Mouse (Mus musculus) forebrain, embryonic 10.5 days (tissue): ENCODE measurements around the gene Scamp3. TPM values are rescaled to one million over a fixed set of nuclear protein-coding genes. Genes with fewer than 3 reads are reported as not detected.

ENCODE experiments used
- DNase-seq: peaks from one replicate; pipeline ENCODE4 v3.0.0-alpha.2; 2017; ENCODE audit warnings: low spot score; ENCODE audit errors: extremely low spot score
- H3K27ac ChIP-seq: fragments of 300-500 bp; sonication (generic); 2 replicates; pipeline ENCODE4 v1.5.1; 2016; ENCODE audit warnings: mild to moderate bottlenecking
- H3K27me3 ChIP-seq: fragments of 300-500 bp; sonication (generic); 2 replicates; pipeline ENCODE4 v1.6.1; 2016; ENCODE audit warnings: mild to moderate bottlenecking; ENCODE audit not compliant: poor library complexity, severe bottlenecking
- H3K36me3 ChIP-seq: fragments of 300-500 bp; sonication (generic); replicated peaks from 2 replicates; pipeline ENCODE4 v1.6.1; 2016; ENCODE audit warnings: mild to moderate bottlenecking, moderate library complexity
- H3K4me1 ChIP-seq: fragments of 300-500 bp; sonication (generic); 2 replicates; pipeline ENCODE4 v1.6.1; 2016
- H3K4me3 ChIP-seq: fragments of 300-500 bp; sonication (generic); 2 replicates; pipeline ENCODE4 v1.5.1; 2016; ENCODE audit warnings: mild to moderate bottlenecking, moderate library complexity
- H3K9me3 ChIP-seq: fragments of 300-500 bp; sonication (generic); 2 replicates; pipeline ENCODE4 v1.6.1; 2016; ENCODE audit warnings: mild to moderate bottlenecking, moderate library complexity
- WGBS: fragments of 180-500 bp; shearing (Covaris S2); methylation state at CpG from one replicate; pipeline ENCODE4 v1.1.7; 2016; 5-methylcytosine and 5-hydroxymethylcytosine counted together
- polyA plus RNA-seq: library from polyadenylated mRNA; unstranded; fragments of >200 nt; fragmentation: Nextera tagmentation; extraction: Ambion mirVana; gene quantifications from 2 replicates; pipeline ENCODE4 v1.2.1, GENCODE M21; 2016

Gene Scamp3
- polyA plus RNA-seq, 1 experiment from 2014 or later = 100 TPM

- Histone ChIP-seq H3K4me3 (peak overlapping the region; percentile 6; the same call in 1 of the 2 replicates), H3K36me3 (peaks cover 57% of the 10 kb centered on the region), H3K27me3 (no peaks in the 10 kb centered on the region), H3K9me3 (no peaks in the 10 kb centered on the region), H3K27ac (no peak overlapping the region), H3K4me1 (peaks cover 30% of the 10 kb centered on the region)
- 96% methylated on average over 19 of the region's 19 CpGs for WGBS
- DNase-seq = no peak
Measured at GRCm38 (mm10) chr3:89166945-89167344, 10.3 kb upstream of the Scamp3 start.

- WGBS = 93% methylated on average over 11 of the region's 11 CpGs
- no peaks in the 10 kb centered on the region for H3K27me3 ChIP-seq
- H3K27ac ChIP-seq = no peak overlapping the region
- peaks cover 24% of the 10 kb centered on the region for H3K4me1 ChIP-seq
- H3K4me3 ChIP-seq = no peak overlapping the region
- no peaks in the 10 kb centered on the region for H3K9me3 ChIP-seq
- peaks cover 83% of the 10 kb centered on the region for H3K36me3 ChIP-seq
- DNase-seq = no peak
Measured at GRCm38 (mm10) chr3:89174844-89175243, 2.4 kb upstream of the Scamp3 start.

- Histone ChIP-seq H3K36me3 (peaks cover 83% of the 10 kb centered on the region), H3K27ac (no peak overlapping the region), H3K9me3 (no peaks in the 10 kb centered on the region), H3K4me3 (no peak overlapping the region), H3K27me3 (no peaks in the 10 kb centered on the region), H3K4me1 (peaks cover 24% of the 10 kb centered on the region)
- DNase-seq = no peak
- WGBS = 95% methylated on average over 10 of the region's 10 CpGs
Measured at GRCm38 (mm10) chr3:89175544-89175943, 1.7 kb upstream of the Scamp3 start.

- Histone ChIP-seq H3K27ac (0 out of 2 replicates have a peak overlapping the region, but pooled peaks have one; percentile 84), H3K4me3 (peak overlapping the region; percentile 81), H3K36me3 (peaks cover 83% of the 10 kb centered on the region), H3K27me3 (no peaks in the 10 kb centered on the region), H3K4me1 (peaks cover 24% of the 10 kb centered on the region), H3K9me3 (no peaks in the 10 kb centered on the region)
- WGBS = 81% methylated on average over 7 of the region's 7 CpGs
- no peak for DNase-seq
Measured at GRCm38 (mm10) chr3:89176421-89176820, 852 bp upstream of the Scamp3 start.

GRCm38 (mm10) chr3:89178107-89178385 lies 773 bp downstream of the Scamp3 start:
- Histone ChIP-seq H3K27ac (peak overlapping the region; percentile 84), H3K4me3 (peak overlapping the region; percentile 81), H3K9me3 (no peaks in the 10 kb centered on the region), H3K4me1 (peaks cover 33% of the 10 kb centered on the region), H3K36me3 (peaks cover 80% of the 10 kb centered on the region), H3K27me3 (no peaks in the 10 kb centered on the region)
- WGBS = 13% methylated on average over 6 of the region's 6 CpGs
- no peak for DNase-seq

GRCm38 (mm10) chr3:89179056-89179455 lies 1.8 kb downstream of the Scamp3 start:
- H3K27ac ChIP-seq = peak overlapping the region; percentile 32; the same call in 1 of the 2 replicates
- DNase-seq = no peak
- WGBS = 92% methylated on average over 11 of the region's 11 CpGs
- H3K9me3 ChIP-seq = no peaks in the 10 kb centered on the region
- H3K27me3 ChIP-seq = no peaks in the 10 kb centered on the region
- peak overlapping the region; percentile 81; the same call in 1 of the 2 replicates for H3K4me3 ChIP-seq
- H3K36me3 ChIP-seq = peaks cover 70% of the 10 kb centered on the region
- peaks cover 43% of the 10 kb centered on the region for H3K4me1 ChIP-seq

- Histone ChIP-seq H3K4me3 (peak overlapping the region; percentile 77; the same call in 1 of the 2 replicates), H3K27ac (0 out of 2 replicates have a peak overlapping the region, but pooled peaks have one; percentile 93), H3K9me3 (no peaks in the 10 kb centered on the region), H3K27me3 (peaks cover 4% of the 10 kb centered on the region), H3K36me3 (peaks cover 41% of the 10 kb centered on the region), H3K4me1 (peaks cover 66% of the 10 kb centered on the region)
- WGBS = 92% methylated on average over 27 of the region's 27 CpGs
- DNase-seq = no peak
Measured at GRCm38 (mm10) chr3:89181749-89182500, 4.7 kb downstream of the Scamp3 start.

GRCm38 (mm10) chr3:89182531-89183057 lies 5.3 kb downstream of the Scamp3 start:
- 48% methylated on average over 7 of the region's 7 CpGs for WGBS
- peaks cover 10% of the 10 kb centered on the region for H3K27me3 ChIP-seq
- no peak for DNase-seq
- peaks cover 71% of the 10 kb centered on the region for H3K4me1 ChIP-seq
- peak overlapping the region; percentile 93 for H3K27ac ChIP-seq
- peaks cover 46% of the 10 kb centered on the region for H3K36me3 ChIP-seq
- H3K4me3 ChIP-seq = peak overlapping the region; percentile 77
- H3K9me3 ChIP-seq = no peaks in the 10 kb centered on the region

GRCm38 (mm10) chr3:89183058-89183958 lies 6.0 kb downstream of the Scamp3 start, which contains the start of gene Fam189b:
TSS of gene Fam189b (plus strand) at chr3:89183143.
- DNase-seq = peak; percentile 86
- H3K27ac ChIP-seq = peak within 1 kb of the TSS; percentile 93
- H3K4me1 ChIP-seq = peaks cover 73% of the 10 kb centered on the region
- WGBS = 6% methylated on average over 39 of the region's 39 CpGs
- no peaks in the 10 kb centered on the region for H3K9me3 ChIP-seq
- peaks cover 48% of the 10 kb centered on the region for H3K36me3 ChIP-seq
- peaks cover 18% of the 10 kb centered on the region for H3K27me3 ChIP-seq
- H3K4me3 ChIP-seq = peak within 1 kb of the TSS; percentile 77

GRCm38 (mm10) chr3:89183959-89184315 lies 6.7 kb downstream of the Scamp3 start:
- Histone ChIP-seq H3K36me3 (peaks cover 51% of the 10 kb centered on the region), H3K27ac (peak overlapping the region; percentile 93), H3K4me3 (peak overlapping the region; percentile 77), H3K4me1 (peaks cover 73% of the 10 kb centered on the region), H3K27me3 (peaks cover 24% of the 10 kb centered on the region), H3K9me3 (no peaks in the 10 kb centered on the region)
- DNase-seq = no peak
- whole genome bisulfite sequencing = 79% methylated on average over 6 of the region's 6 CpGs

- Histone ChIP-seq H3K4me1 (peaks cover 65% of the 10 kb centered on the region), H3K9me3 (no peaks in the 10 kb centered on the region)
- WGBS = 28% methylated on average over 23 of the region's 23 CpGs
Measured at GRCm38 (mm10) chr3:89187197-89187596, 9.9 kb downstream of the Scamp3 start.

GRCm38 (mm10) chr3:89187690-89188477 lies 10.6 kb downstream of the Scamp3 start:
- peak; percentile 14 for DNase-seq
- Histone ChIP-seq H3K9me3 (no peaks in the 10 kb centered on the region), H3K4me1 (peaks cover 58% of the 10 kb centered on the region), H3K4me3 (peak overlapping the region; percentile 30; the same call in 1 of the 2 replicates), H3K36me3 (peaks cover 13% of the 10 kb centered on the region), H3K27ac (peak overlapping the region; percentile 65), H3K27me3 (peaks cover 24% of the 10 kb centered on the region)
- WGBS = 61% methylated on average over 18 of the region's 18 CpGs

More at GRCm38 (mm10) chr3:89187197-89187596, 9.9 kb downstream of the Scamp3 start:
- Histone ChIP-seq H3K27me3 (peaks cover 24% of the 10 kb centered on the region), H3K36me3 (peaks cover 19% of the 10 kb centered on the region), H3K4me3 (peak overlapping the region; percentile 30; the same call in 1 of the 2 replicates), H3K27ac (peak overlapping the region; percentile 65)
- DNase-seq = no peak
